Mouse (Mus musculus) cerebellum, adult 8-10 months (tissue): ENCODE results near the gene Ankib1.

Experiments used
- DNase-seq: peaks from one replicate; pipeline ENCODE4 v3.0.0; 2022

The Ankib1 gene

GRCm38 (mm10) chr5:3645326-3645725, 157.4 kb downstream of the Ankib1 start:
- no peak for DNase-seq

GRCm38 (mm10) chr5:3644621-3645020, 158.1 kb downstream of the Ankib1 start:
- no peak for DNase-seq
